In genomic region chr10:99900955-99901835, GRCm38 (mm10) we compare ENCODE assay signal across 23 mouse cellular contexts.
DNase-seq lines count a peak whose midpoint lies in the region; ATAC-seq and TF ChIP-seq lines count a peak whose summit lies in the region.
"Had no signal": no experiment of that assay in that cellular context is flagged by ENCODE, and none has a peak within 500 bp of the region (broad histone marks: within the 10 kb centered on the region; RNA-seq: fewer than 3 reads in every experiment).

No protein-coding gene starts in this region.

- no peak for TF ChIP-seq CTCF in kidney, adult 2 months (conservative IDR thresholded peaks at IDR 0.05; ENCODE audit: insufficient read depth, insufficient read length, low read depth, low read length)
- TF ChIP-seq CTCF in brain, embryonic 14.5 days (IDR thresholded peaks at IDR 0.05; ENCODE audit: borderline replicate concordance, extremely low read depth, insufficient read depth, insufficient read length): no peak
- TF ChIP-seq CTCF in layer of hippocampus, adult 2 months (conservative IDR thresholded peaks at IDR 0.05): no peak

- no peaks in the 10 kb centered on the region for H3K27me3 ChIP-seq in kidney, adult 2 months (replicated peaks; ENCODE audit: control insufficient read depth, insufficient read depth, low read length)
- H3K27me3 ChIP-seq: embryonic facial prominence, embryonic 13.5 days; heart, embryonic 15.5 days; limb, embryonic 13.5 days; lung, embryonic 15.5 days had no signal

- ATAC-seq in neutrophil, adult 5-6 weeks (ENCODE audit: extremely low read depth, insufficient number of reproducible peaks, low FRiP score, poor library complexity, severe bottlenecking): peak; percentile 81
- ATAC-seq: hindbrain, embryonic 16.5 days; midbrain, embryonic 16.5 days had no signal

- 74% methylated on average over 8 of the region's 8 CpGs for WGBS in kidney, adult 2 months

- H3K4me1 ChIP-seq in kidney, adult 2 months (ENCODE audit: control insufficient read depth, insufficient read depth, low read length): peaks cover 5% of the 10 kb centered on the region; the same call in 1 of the 2 replicates
- H3K4me1 ChIP-seq: heart, embryonic 10.5 days; heart, embryonic 15.5 days; lung, embryonic 15.5 days had no signal

- no peaks in the 10 kb centered on the region for H3K36me3 ChIP-seq in kidney, adult 2 months (ENCODE audit: control insufficient read depth, insufficient read depth, low read length)
- H3K36me3 ChIP-seq: embryonic facial prominence, embryonic 13.5 days; heart, embryonic 10.5 days; heart, embryonic 15.5 days; limb, embryonic 13.5 days; lung, embryonic 15.5 days had no signal

- DNase-seq in kidney, adult 2 months: no peak
- DNase-seq in kidney, postnatal 4 days: no peak
- peak; percentile 75 for DNase-seq in A20 (ENCODE audit: low read depth, low spot score)
- peak; percentile 71 for DNase-seq in brain, embryonic 14.5 days (ENCODE audit: low read depth)
- no peak for DNase-seq in layer of hippocampus, adult 2 months (ENCODE audit: low spot score in 2 of 2)
- no peak for DNase-seq in adrenal gland, postnatal 14 days
- DNase-seq: adrenal gland, adult 8-10 months; cerebellum, adult 11-12 months; cerebellum, adult 9-11 months; gastrocnemius, postnatal 14 days; heart, adult 11 months; kidney, postnatal 25 days; spleen, adult 18-20 months; thymus, adult 2 months; thymus, postnatal 36 days had no signal

- no peak overlapping the region for H3K4me3 ChIP-seq in kidney, adult 2 months (ENCODE audit: insufficient read depth, low read depth, low read length)
- no peak overlapping the region for H3K4me3 ChIP-seq in layer of hippocampus, adult 2 months
- H3K4me3 ChIP-seq: embryonic facial prominence, embryonic 13.5 days; heart, embryonic 10.5 days; heart, embryonic 15.5 days; limb, embryonic 13.5 days; lung, embryonic 15.5 days had no signal

- TF ChIP-seq POLR2A in kidney, adult 2 months (IDR thresholded peaks at IDR 0.05; ENCODE audit: low read depth, low read length): no peak
- no peak for TF ChIP-seq POLR2A in brain, embryonic 14.5 days (IDR thresholded peaks at IDR 0.05; ENCODE audit: borderline replicate concordance, extremely low read depth, insufficient read depth, insufficient read length, poor library complexity, severe bottlenecking)

- H3K27ac ChIP-seq in kidney, adult 2 months (ENCODE audit: insufficient read depth, low read depth, low read length): peak overlapping the region; percentile 30; the same call in 1 of the 2 replicates
- no peak overlapping the region for H3K27ac ChIP-seq in layer of hippocampus, adult 2 months
- H3K27ac ChIP-seq: embryonic facial prominence, embryonic 13.5 days; heart, embryonic 10.5 days; heart, embryonic 15.5 days; limb, embryonic 13.5 days; lung, embryonic 15.5 days had no signal

Comparison
In these comparisons a context has a peak if more than half of its experiments do, and no peak if none do; other contexts are left out.
1. DNase-seq: peak in A20 (single experiment) and brain, embryonic 14.5 days (single experiment); none in kidney, adult 2 months (single experiment), kidney, postnatal 4 days (0 of 2), layer of hippocampus, adult 2 months (0 of 2) and adrenal gland, postnatal 14 days (single experiment).